Mouse (Mus musculus) C2C12 (cell line): ENCODE data around the gene Dock4.

Source experiments
- CEBPB ChIP-seq: IDR thresholded peaks from one replicate; pipeline ENCODE4 v1.6.1; 2011; ENCODE audit warnings: low read depth, mild to moderate bottlenecking, control low read depth, moderate library complexity
- CTCF ChIP-seq: IDR thresholded peaks from one replicate; pipeline ENCODE4 v1.5.1; 2011; ENCODE audit not compliant: control insufficient read depth, insufficient read depth, insufficient read length

GRCm38 (mm10) chr12:40449119-40449795 is 3.5 kb downstream of the Dock4 start:
- TF ChIP-seq CTCF (no peak), CEBPB (no peak)
